14 mouse cellular contexts compared by ENCODE assay signal in genomic region chr4:152392192-152392591, GRCm38 (mm10). TPM values are rescaled to one million over a fixed set of nuclear protein-coding genes. Genes with fewer than 3 reads are reported as not detected.
DNase-seq lines count a peak whose midpoint lies in the region; ATAC-seq and TF ChIP-seq lines count a peak whose summit lies in the region.
"Had no signal": no experiment of that assay in that cellular context is flagged by ENCODE, and none has a peak within 500 bp of the region (broad histone marks: within the 10 kb centered on the region; RNA-seq: fewer than 3 reads in every experiment).

No protein-coding gene starts in this region.

- DNase-seq in gastrocnemius, postnatal 14 days: peak; percentile 37
- no peak for DNase-seq in gastrocnemius, adult 18-20 months (ENCODE audit: low spot score)
- DNase-seq in gastrocnemius, postnatal 25 days: peak; percentile 43
- peak; percentile 15 for DNase-seq in retina, embryonic 14.5 days (ENCODE audit: low spot score)
- no peak for DNase-seq in heart, adult 2 months
- DNase-seq: adrenal gland, postnatal 36 days; embryo, embryonic 11 days; thymus, postnatal 4 days had no signal

- H3K79me2 ChIP-seq in heart, adult 2 months (replicated peaks; ENCODE audit: control insufficient read depth, insufficient read depth, low read length): no peaks in the 10 kb centered on the region

- 0 out of 2 replicates have a peak, but pooled peaks cover 3% of the 10 kb centered on the region for H3K4me1 ChIP-seq in intestine, embryonic 16.5 days (ENCODE audit: control insufficient read depth, insufficient read depth, low read length)
- no peaks in the 10 kb centered on the region for H3K4me1 ChIP-seq in heart, adult 2 months (ENCODE audit: control insufficient read depth, insufficient read depth, low read length)
- H3K4me1 ChIP-seq: heart, embryonic 12.5 days; midbrain, embryonic 12.5 days had no signal

- no peak overlapping the region for H3K9ac ChIP-seq in intestine, embryonic 16.5 days (ENCODE audit: low read depth, low read length)
- H3K9ac ChIP-seq in heart, adult 2 months (ENCODE audit: low read depth, low read length): no peak overlapping the region
- H3K9ac ChIP-seq: heart, embryonic 12.5 days; midbrain, embryonic 12.5 days had no signal

- no peak for TF ChIP-seq EP300 in heart, adult 2 months (IDR thresholded peaks at IDR 0.05; ENCODE audit: insufficient read depth, low read depth, low read length)

- no peak for TF ChIP-seq POLR2A in heart, adult 2 months (IDR thresholded peaks at IDR 0.05; ENCODE audit: insufficient read depth, low read depth, low read length)

- ATAC-seq in cerebellum, adult (ENCODE audit: insufficient number of reproducible peaks, low FRiP score, low TSS enrichment): peak; percentile 10; the same call in 1 of the 2 replicates
- no peak for ATAC-seq in intestine, embryonic 16.5 days
- ATAC-seq in granulocyte monocyte progenitor cell, adult 5-6 weeks (replicated peaks; ENCODE audit: poor library complexity, severe bottlenecking): no peak

- no peaks in the 10 kb centered on the region for H3K27me3 ChIP-seq in intestine, embryonic 16.5 days (replicated peaks; ENCODE audit: control insufficient read depth, insufficient read depth, low read length)
- H3K27me3 ChIP-seq in heart, adult 2 months (ENCODE audit: control insufficient read depth, insufficient read depth, low read length): no peaks in the 10 kb centered on the region
- H3K27me3 ChIP-seq: midbrain, embryonic 12.5 days had no signal

- no peak overlapping the region for H3K27ac ChIP-seq in intestine, embryonic 16.5 days (ENCODE audit: low read length)
- no peak overlapping the region for H3K27ac ChIP-seq in heart, adult 2 months
- H3K27ac ChIP-seq: forebrain, embryonic 10.5 days; midbrain, embryonic 12.5 days had no signal

- no peak overlapping the region for H3K4me3 ChIP-seq in intestine, embryonic 16.5 days (ENCODE audit: low read length)
- no peak overlapping the region for H3K4me3 ChIP-seq in heart, adult 2 months
- H3K4me3 ChIP-seq: forebrain, embryonic 10.5 days; heart, embryonic 12.5 days; midbrain, embryonic 12.5 days had no signal

- H3K9me3 ChIP-seq in intestine, embryonic 16.5 days (ENCODE audit: control insufficient read depth, low read length): no peaks in the 10 kb centered on the region
- H3K9me3 ChIP-seq: forebrain, embryonic 10.5 days; heart, embryonic 12.5 days; midbrain, embryonic 12.5 days had no signal

- TF ChIP-seq CTCF in heart, adult 2 months (IDR thresholded peaks at IDR 0.05): no peak

- H3K4me2 ChIP-seq in intestine, embryonic 16.5 days (ENCODE audit: low read depth, low read length): no peak overlapping the region
- H3K4me2 ChIP-seq: heart, embryonic 12.5 days; midbrain, embryonic 12.5 days had no signal

- no peaks in the 10 kb centered on the region for H3K36me3 ChIP-seq in intestine, embryonic 16.5 days (ENCODE audit: control insufficient read depth, insufficient read depth, low read length)
- H3K36me3 ChIP-seq in heart, adult 2 months (ENCODE audit: control insufficient read depth, insufficient read depth, low read length): no peaks in the 10 kb centered on the region
- H3K36me3 ChIP-seq: forebrain, embryonic 10.5 days; heart, embryonic 12.5 days; midbrain, embryonic 12.5 days had no signal

- intact Hi-C loops in gastrocnemius, postnatal 14 days (cut with DNase I; ENCODE audit: low total_unique reads): no loop called here
- intact Hi-C loops in heart, adult 2 months (cut with DNase I): no loop called here

- WGBS in intestine, embryonic 16.5 days: 76% methylated on average over 5 of the region's 5 CpGs
- 66% methylated on average over 5 of the region's 5 CpGs for WGBS in heart, adult 2 months

RNA-seq across cellular contexts. Expression of gene Chd5, which starts 53.7 kb away (rescaled TPM):
- under 1 TPM; 0.11 to 0.45 TPM for total RNA-seq in gastrocnemius, postnatal 14 days (2021)
- total RNA-seq in gastrocnemius, adult 18-20 months (2021): under 1 TPM in 1 of 2 experiments, not detected in 1; 0.12 TPM
- under 1 TPM; 0.03 to 0.08 TPM for total RNA-seq in gastrocnemius, postnatal 25 days (2021)
- polyA plus RNA-seq in intestine, embryonic 16.5 days (2015; fragmentation: Nextera tagmentation; extraction: Ambion mirVana): 1.5 and 1.9 TPM in 2 replicates
- total RNA-seq in heart, adult 2 months (2021): under 1 TPM; 0.13 to 0.48 TPM
- 0.18 and 0.29 TPM in 2 replicates for polyA plus RNA-seq in heart, adult 2 months (2012; rRNA removed)
- total RNA-seq in granulocyte monocyte progenitor cell, adult 5-6 weeks (2014; fragmentation: Nextera tagmentation): not detected in 2 replicates
- total RNA-seq in granulocyte monocyte progenitor cell, adult 5-6 weeks (2017): 0.04 TPM in 1 of 2 replicates, not detected in the other

Comparison
In these comparisons a context has a peak if more than half of its experiments do, and no peak if none do; other contexts are left out.
1. DNase-seq: peak in gastrocnemius, postnatal 14 days (single experiment), gastrocnemius, postnatal 25 days (single experiment) and retina, embryonic 14.5 days (single experiment); none in gastrocnemius, adult 18-20 months (single experiment) and heart, adult 2 months (0 of 2).